Mouse (Mus musculus): Measurements from ENCODE around the gene 4632433K11Rik. TPM values are rescaled to one million over a fixed set of nuclear protein-coding genes. Genes with fewer than 3 reads are reported as not detected.
"Not testable (repeated sequence)": the region's sequence is repeated elsewhere in the genome, so short reads cannot be mapped to it uniquely, and the experiment has no call there.

The 4632433K11Rik gene
- polyA plus RNA-seq, 1 experiment from 2014 or later, result not detected

- H3K9ac ChIP-seq (ENCODE audit: low read depth, low read length), result no peak overlapping the region
- no peak for ATAC-seq (replicated peaks; ENCODE audit: insufficient number of reproducible peaks, low FRiP score, low TSS enrichment)
- H3K9me3 ChIP-seq (replicated peaks; ENCODE audit: control insufficient read depth, low read length), result no peaks in the 10 kb centered on the region
- H3K27ac ChIP-seq (ENCODE audit: low read depth, low read length), result no peak overlapping the region
- H3K36me3 ChIP-seq (ENCODE audit: control insufficient read depth, insufficient read depth, low read length), result no peaks in the 10 kb centered on the region
- no peak overlapping the region for H3K4me3 ChIP-seq (ENCODE audit: low read depth, low read length)
- 73% methylated on average over 2 of the region's 2 CpGs for WGBS (ENCODE audit: insufficient replicate concordance)
- H3K27me3 ChIP-seq (ENCODE audit: control insufficient read depth, insufficient read depth, low read length), result peaks cover 3% of the 10 kb centered on the region; the same call in 1 of the 2 replicates
- H3K4me1 ChIP-seq (ENCODE audit: control insufficient read depth, insufficient read depth, low read length), result peaks cover 9% of the 10 kb centered on the region; the same call in 1 of the 2 replicates
- no peak overlapping the region for H3K4me2 ChIP-seq
Measured at GRCm38 (mm10) chr7:4999876-5000275, 34.0 kb upstream of the 4632433K11Rik start.

GRCm38 (mm10) chr7:5002876-5003275 lies 31.0 kb upstream of the 4632433K11Rik start:
- H3K4me1 ChIP-seq (ENCODE audit: control insufficient read depth, insufficient read depth, low read length); H3K27me3 ChIP-seq (ENCODE audit: control insufficient read depth, insufficient read depth, low read length); H3K27ac ChIP-seq (ENCODE audit: low read depth, low read length); H3K9ac ChIP-seq (ENCODE audit: low read depth, low read length); H3K9me3 ChIP-seq (replicated peaks; ENCODE audit: control insufficient read depth, low read length); ATAC-seq (replicated peaks; ENCODE audit: insufficient number of reproducible peaks, low FRiP score, low TSS enrichment); H3K4me2 ChIP-seq; H3K4me3 ChIP-seq (ENCODE audit: low read depth, low read length): not testable (repeated sequence)
- peaks cover 15% of the 10 kb centered on the region for H3K36me3 ChIP-seq (ENCODE audit: control insufficient read depth, insufficient read depth, low read length)
- WGBS (ENCODE audit: insufficient replicate concordance), result 69% methylated on average over 8 of the region's 8 CpGs

GRCm38 (mm10) chr7:5008229-5008628 lies 25.7 kb upstream of the 4632433K11Rik start:
- Histone ChIP-seq H3K4me2 (no peak overlapping the region), H3K27ac (ENCODE audit: low read depth, low read length) (no peak overlapping the region), H3K4me3 (ENCODE audit: low read depth, low read length) (no peak overlapping the region), H3K27me3 (ENCODE audit: control insufficient read depth, insufficient read depth, low read length) (no peaks in the 10 kb centered on the region), H3K36me3 (ENCODE audit: control insufficient read depth, insufficient read depth, low read length) (peaks cover 57% of the 10 kb centered on the region), H3K9ac (ENCODE audit: low read depth, low read length) (no peak overlapping the region), H3K4me1 (ENCODE audit: control insufficient read depth, insufficient read depth, low read length) (no peaks in the 10 kb centered on the region), H3K9me3 (replicated peaks; ENCODE audit: control insufficient read depth, low read length) (no peaks in the 10 kb centered on the region)
- 94% methylated on average over 26 of the region's 26 CpGs for WGBS (ENCODE audit: insufficient replicate concordance)
- ATAC-seq (replicated peaks; ENCODE audit: insufficient number of reproducible peaks, low FRiP score, low TSS enrichment), result no peak

DNA sequence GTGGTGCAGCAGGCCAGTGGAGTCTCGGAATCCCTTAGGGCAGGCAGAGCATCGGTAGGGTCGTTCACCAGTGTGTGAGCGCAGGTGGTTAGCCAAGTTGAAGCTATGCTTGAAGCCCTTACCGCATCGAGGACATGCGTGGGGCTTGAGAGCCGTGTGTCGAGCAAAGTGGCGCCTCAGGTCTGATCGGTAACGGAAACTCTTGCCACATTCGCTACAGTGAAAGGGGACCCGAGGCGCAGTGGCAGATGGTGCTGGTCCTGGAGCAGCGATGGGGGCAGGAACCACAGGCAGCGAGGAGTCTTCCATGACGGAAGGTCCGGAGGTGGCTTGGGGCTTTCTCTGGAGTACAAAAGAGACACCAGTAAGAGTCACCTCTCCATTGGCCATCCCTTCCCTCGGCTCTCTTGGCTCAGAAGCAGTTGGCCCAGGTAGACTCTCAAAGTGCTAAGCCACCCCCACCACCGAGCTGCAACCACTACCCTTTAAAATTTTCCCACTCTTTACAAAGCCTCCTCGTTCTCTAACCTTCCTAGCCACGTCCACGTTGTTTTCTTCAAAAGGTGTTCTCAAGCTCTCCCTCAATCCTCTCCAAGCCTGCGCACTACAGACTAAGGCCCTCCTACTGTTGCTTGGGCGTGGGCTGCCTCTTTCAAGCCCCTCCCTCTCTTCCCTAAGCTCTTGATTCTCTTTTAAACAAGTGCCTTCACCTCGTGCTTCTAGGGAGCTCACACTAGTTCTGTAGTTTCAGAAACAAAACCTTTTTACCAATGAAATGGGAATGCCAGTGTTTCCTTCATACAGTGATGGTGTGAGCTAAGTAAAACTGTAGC lies 21.0 kb upstream of the 4632433K11Rik start:
- H3K4me1 ChIP-seq (ENCODE audit: control insufficient read depth, insufficient read depth, low read length), result 0 out of 2 replicates have a peak, but pooled peaks cover 2% of the 10 kb centered on the region
- H3K27me3 ChIP-seq (ENCODE audit: control insufficient read depth, insufficient read depth, low read length), result no peaks in the 10 kb centered on the region
- WGBS (ENCODE audit: insufficient replicate concordance), result 90% methylated on average over 27 of the region's 27 CpGs
- no peak for ATAC-seq (replicated peaks; ENCODE audit: insufficient number of reproducible peaks, low FRiP score, low TSS enrichment)
- H3K9ac ChIP-seq (ENCODE audit: low read depth, low read length), result no peak overlapping the region
- no peak overlapping the region for H3K4me2 ChIP-seq
- H3K27ac ChIP-seq (ENCODE audit: low read depth, low read length), result no peak overlapping the region
- H3K36me3 ChIP-seq (ENCODE audit: control insufficient read depth, insufficient read depth, low read length), result peaks cover 42% of the 10 kb centered on the region
- no peak overlapping the region for H3K4me3 ChIP-seq (ENCODE audit: low read depth, low read length)
- no peaks in the 10 kb centered on the region for H3K9me3 ChIP-seq (replicated peaks; ENCODE audit: control insufficient read depth, low read length)

DNA sequence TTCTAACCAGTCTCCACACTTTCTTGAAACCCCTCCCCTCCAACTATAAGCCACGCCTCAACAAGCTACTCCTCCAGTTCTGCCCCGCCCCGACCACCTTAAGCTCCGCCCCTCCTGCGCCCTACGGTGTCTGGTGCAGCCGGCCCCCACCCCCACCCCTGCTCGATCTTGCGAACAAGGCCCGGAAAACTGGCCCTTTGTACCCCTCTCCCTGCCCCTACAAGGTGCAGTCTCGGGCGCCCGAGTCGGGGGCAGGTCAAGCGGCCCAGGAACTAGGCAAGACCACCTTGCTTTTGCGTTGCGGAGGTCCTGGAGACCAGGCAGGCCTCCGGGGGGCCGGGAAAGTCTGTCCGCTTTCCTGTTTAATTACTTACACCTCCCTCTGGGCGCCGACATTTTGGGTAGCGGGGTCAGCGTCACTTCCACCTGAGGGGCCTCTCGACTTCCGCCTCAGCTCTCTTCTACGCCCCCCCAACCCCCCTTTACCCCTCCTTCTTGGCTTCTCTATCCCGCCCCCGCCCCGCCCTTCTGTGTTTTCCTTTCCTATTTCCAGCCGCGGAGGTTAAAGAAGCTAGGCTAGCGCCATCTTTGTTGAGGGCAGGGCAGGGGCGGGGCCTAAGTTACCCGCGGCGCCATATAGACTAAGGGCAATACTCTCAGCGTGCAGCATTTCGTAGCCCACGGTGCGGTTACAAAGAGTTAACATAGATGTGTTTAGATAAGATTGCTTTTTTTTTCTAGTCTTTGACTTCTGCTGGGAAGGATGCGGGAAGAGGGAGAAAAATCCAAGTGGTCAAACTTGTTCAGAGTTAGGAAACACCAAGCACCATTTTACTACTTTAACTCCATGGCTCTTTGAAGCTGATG lies 19.4 kb upstream of the 4632433K11Rik start, which contains the start of the genes Zfp524 and Fiz1:
TSS of gene Zfp524 (plus strand) at position 165 of the 867 bp plus-strand sequence.
TSS of gene Fiz1 (minus strand) at position 447 of the 867 bp plus-strand sequence.
- peak; percentile 81 for ATAC-seq (replicated peaks; ENCODE audit: insufficient number of reproducible peaks, low FRiP score, low TSS enrichment)
- Histone ChIP-seq H3K4me1 (ENCODE audit: control insufficient read depth, insufficient read depth, low read length) (0 out of 2 replicates have a peak, but pooled peaks cover 2% of the 10 kb centered on the region), H3K4me3 (ENCODE audit: low read depth, low read length) (peak within 1 kb of the TSS; percentile 83), H3K27me3 (ENCODE audit: control insufficient read depth, insufficient read depth, low read length) (no peaks in the 10 kb centered on the region), H3K9ac (ENCODE audit: low read depth, low read length) (peak within 1 kb of the TSS; percentile 96), H3K9me3 (replicated peaks; ENCODE audit: control insufficient read depth, low read length) (no peaks in the 10 kb centered on the region), H3K36me3 (ENCODE audit: control insufficient read depth, insufficient read depth, low read length) (peaks cover 26% of the 10 kb centered on the region), H3K27ac (ENCODE audit: low read depth, low read length) (peak within 1 kb of the TSS; percentile 99), H3K4me2 (peak within 1 kb of the TSS; percentile 78)
- 0% methylated on average over 42 of the region's 42 CpGs for WGBS (ENCODE audit: insufficient replicate concordance)

- WGBS (ENCODE audit: insufficient replicate concordance), result 1% methylated on average over 72 of the region's 76 CpGs
Measured at GRCm38 (mm10) chr7:5015118-5016001, 18.6 kb upstream of the 4632433K11Rik start, which contains the start of gene Gm44973. Gm44973 (plus strand) TSS chr7:5015496.

DNA sequence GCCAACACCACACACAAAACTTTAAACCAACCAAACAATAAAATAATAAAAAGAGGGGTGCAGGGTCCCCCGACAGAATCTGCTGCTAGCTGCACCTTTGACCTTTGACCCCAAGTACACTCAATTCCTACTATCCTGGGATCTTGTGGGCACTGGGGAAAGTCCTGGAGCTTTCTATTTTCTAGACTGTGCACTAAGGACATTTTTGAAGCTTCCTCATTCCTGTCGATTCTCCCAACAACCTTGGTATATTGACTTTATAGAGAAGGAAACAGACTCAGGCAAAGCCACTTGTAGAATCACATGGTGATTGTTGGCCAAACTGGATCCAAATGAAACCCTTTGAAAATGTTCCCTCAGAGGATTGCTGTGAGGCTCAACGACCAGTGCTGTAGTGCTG lies 17.9 kb upstream of the 4632433K11Rik start:
- H3K4me1 ChIP-seq (ENCODE audit: control insufficient read depth, insufficient read depth, low read length), result peaks cover 4% of the 10 kb centered on the region; the same call in 1 of the 2 replicates
- no peaks in the 10 kb centered on the region for H3K27me3 ChIP-seq (ENCODE audit: control insufficient read depth, insufficient read depth, low read length)
- peak overlapping the region; percentile 99 for H3K27ac ChIP-seq (ENCODE audit: low read depth, low read length)
- WGBS (ENCODE audit: insufficient replicate concordance), result 67% methylated on average over 3 of the region's 3 CpGs
- ATAC-seq (replicated peaks; ENCODE audit: insufficient number of reproducible peaks, low FRiP score, low TSS enrichment), result no peak
- H3K36me3 ChIP-seq (ENCODE audit: control insufficient read depth, insufficient read depth, low read length), result peaks cover 12% of the 10 kb centered on the region
- H3K9me3 ChIP-seq (replicated peaks; ENCODE audit: control insufficient read depth, low read length), result no peaks in the 10 kb centered on the region
- peak overlapping the region; percentile 96 for H3K9ac ChIP-seq (ENCODE audit: low read depth, low read length)
- H3K4me3 ChIP-seq (ENCODE audit: low read depth, low read length), result peak overlapping the region; percentile 83
- peak overlapping the region; percentile 78 for H3K4me2 ChIP-seq

More at GRCm38 (mm10) chr7:5015118-5016001, 18.6 kb upstream of the 4632433K11Rik start, which contains the start of gene Gm44973:
- Histone ChIP-seq H3K9ac (ENCODE audit: low read depth, low read length) (peak within 1 kb of the TSS; percentile 96), H3K4me1 (ENCODE audit: control insufficient read depth, insufficient read depth, low read length) (0 out of 2 replicates have a peak, but pooled peaks cover 2% of the 10 kb centered on the region), H3K27me3 (ENCODE audit: control insufficient read depth, insufficient read depth, low read length) (no peaks in the 10 kb centered on the region), H3K4me2 (peak within 1 kb of the TSS; percentile 78), H3K36me3 (ENCODE audit: control insufficient read depth, insufficient read depth, low read length) (peaks cover 18% of the 10 kb centered on the region), H3K4me3 (ENCODE audit: low read depth, low read length) (peak within 1 kb of the TSS; percentile 83), H3K27ac (ENCODE audit: low read depth, low read length) (peak within 1 kb of the TSS; percentile 99), H3K9me3 (replicated peaks; ENCODE audit: control insufficient read depth, low read length) (no peaks in the 10 kb centered on the region)
- ATAC-seq (replicated peaks; ENCODE audit: insufficient number of reproducible peaks, low FRiP score, low TSS enrichment), result peak; percentile 82

Data from heart, embryonic 11.5 days (tissue).